Mouse (Mus musculus) erythroid progenitor cell, adult 5-6 weeks (primary cell): Measurements from ENCODE around the gene Fam161b. TPM values are rescaled to one million over a fixed set of nuclear protein-coding genes. Genes with fewer than 3 reads are reported as not detected.
"Not testable (repeated sequence)": the region's sequence is repeated elsewhere in the genome, so short reads cannot be mapped to it uniquely, and the experiment has no call there.

Experiments used
- ATAC-seq: replicated peaks from 2 replicates; pipeline ENCODE4 v1.8.0; 2016; ENCODE audit warnings: moderate number of reproducible peaks, mild to moderate bottlenecking, moderate TSS enrichment, inconsistent platforms; ENCODE audit not compliant: poor library complexity, low FRiP score, severe bottlenecking
- total RNA-seq, 2 experiments: library from RNA; stranded (forward) in 1 of 2; stranded (reverse) in 1 of 2; fragments of 150-400 nt in 1 of 2; fragments of 186-747, 209-891 nt in 1 of 2; gene quantifications; 2 replicates each; pipeline versions ENCODE4 v1.2.3 to v1.2.4; 2015 to 2017; ENCODE audit warnings: low replicate concordance in 2 of 2

Fam161b gene
- total RNA-seq, 2 experiments from 2014 or later: 3.6 TPM; not detected in 1

GRCm38 (mm10) chr12:84385408-84385807 lies 23.8 kb upstream of the Fam161b start:
- no peak for ATAC-seq

- no peak for ATAC-seq
Measured at GRCm38 (mm10) chr12:84384644-84385081, 23.0 kb upstream of the Fam161b start.

- ATAC-seq: no peak
Measured at GRCm38 (mm10) chr12:84382369-84382768, 20.7 kb upstream of the Fam161b start.

- ATAC-seq: no peak
Measured at GRCm38 (mm10) chr12:84373831-84374481, 12.3 kb upstream of the Fam161b start.

DNA sequence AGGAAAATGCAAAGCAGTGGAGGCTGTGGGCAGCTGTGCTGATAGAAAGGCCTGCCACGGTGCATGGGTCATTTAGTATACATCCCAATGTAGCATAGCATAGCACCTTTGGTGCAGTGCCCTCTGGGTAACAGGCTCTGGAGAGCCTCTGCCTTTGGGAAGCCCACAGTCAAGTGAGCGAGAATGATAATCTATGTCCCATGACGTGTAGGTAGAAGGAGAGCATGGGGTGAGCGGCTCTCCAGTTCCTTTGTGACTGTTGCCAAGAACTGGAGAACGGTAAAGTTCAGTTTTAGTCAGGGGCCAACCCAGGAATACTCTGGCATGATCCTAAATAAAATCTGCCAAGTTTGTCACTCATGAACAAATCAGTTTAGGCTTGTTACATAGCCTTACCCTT lies 10.0 kb upstream of the Fam161b start:
- ATAC-seq: no peak

- no peak for ATAC-seq
Measured at GRCm38 (mm10) chr12:84366971-84367370, 5.3 kb upstream of the Fam161b start.

DNA sequence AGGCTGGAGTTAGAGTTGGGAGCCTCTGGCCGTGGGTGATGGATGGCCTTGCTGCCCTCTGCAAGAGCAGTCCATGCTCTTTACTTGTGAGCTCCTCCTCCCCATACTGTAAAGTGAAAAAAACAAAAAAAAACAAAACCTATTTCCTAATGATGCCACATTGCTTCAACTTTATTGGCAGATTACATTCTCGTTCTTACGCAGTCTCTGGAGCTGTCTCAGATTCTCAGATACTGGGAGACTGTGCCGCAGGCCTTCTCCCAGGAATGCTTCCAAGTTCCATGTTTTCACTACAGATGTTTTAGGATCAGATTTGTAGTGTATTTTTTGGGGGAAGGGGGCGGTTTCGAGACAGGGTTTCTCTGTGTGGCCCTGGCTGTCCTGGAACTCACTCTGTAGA lies 3.5 kb upstream of the Fam161b start:
- no peak for ATAC-seq

GRCm38 (mm10) chr12:84364291-84364690 lies 2.7 kb upstream of the Fam161b start:
- ATAC-seq: no peak

GRCm38 (mm10) chr12:84362872-84363271 lies 1.2 kb upstream of the Fam161b start:
- no peak for ATAC-seq

- not testable (repeated sequence) for ATAC-seq
Measured at GRCm38 (mm10) chr12:84358699-84359098, 2.9 kb downstream of the Fam161b start.

- ATAC-seq: 0 out of 2 replicates have a peak, but pooled peaks have one; percentile 52
Measured at GRCm38 (mm10) chr12:84347192-84347591, 14.4 kb downstream of the Fam161b start.

GRCm38 (mm10) chr12:84336963-84337625 lies 24.5 kb downstream of the Fam161b start:
- no peak for ATAC-seq

GRCm38 (mm10) chr12:84327111-84327512 lies 34.5 kb downstream of the Fam161b start:
- ATAC-seq: no peak

GRCm38 (mm10) chr12:84316721-84317621 lies 44.7 kb downstream of the Fam161b start, which contains the start of gene Zfp410:
Gene Zfp410, plus strand, starts transcription at chr12:84316852.
- ATAC-seq: peak; percentile 87

DNA sequence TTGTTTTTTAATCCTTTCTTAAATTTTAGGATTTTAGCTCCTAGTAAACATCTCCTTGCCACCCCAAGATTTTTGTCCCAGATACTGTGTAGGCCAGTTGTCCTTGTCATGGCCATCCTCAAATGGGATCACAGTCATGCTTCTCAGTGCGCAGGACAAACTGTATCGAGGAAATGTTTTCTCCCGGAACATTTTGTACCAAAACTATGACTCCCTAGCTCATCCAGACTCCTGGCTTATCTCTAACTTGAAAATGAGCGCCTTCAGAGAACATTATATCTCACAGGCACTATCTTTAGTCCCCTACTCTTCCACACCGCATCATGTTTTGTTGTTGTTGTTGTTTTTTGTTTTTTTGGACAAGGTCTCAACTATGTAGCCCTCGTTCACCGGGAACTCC lies 45.6 kb downstream of the Fam161b start:
- ATAC-seq: peak; percentile 9; the same call in 1 of the 2 replicates

DNA sequence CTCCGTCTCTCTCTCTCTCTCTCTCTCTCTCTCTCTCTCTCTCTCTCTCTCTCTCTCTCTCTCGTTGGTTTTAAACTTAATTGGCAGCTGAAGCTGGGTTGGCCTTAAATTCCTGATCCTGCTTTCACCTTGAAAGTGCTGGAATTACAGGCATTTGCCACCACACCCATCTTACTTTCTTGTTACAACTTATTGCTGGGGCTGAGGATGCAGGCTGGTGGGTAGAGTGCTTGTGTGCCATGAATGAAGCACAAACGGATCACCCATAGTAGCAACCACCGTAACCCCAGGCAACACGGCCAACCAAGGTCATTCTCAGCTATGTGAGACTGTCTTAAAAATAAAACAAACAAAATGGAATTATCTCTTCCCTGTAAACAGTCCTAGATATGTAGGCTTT lies 50.3 kb downstream of the Fam161b start:
- no peak for ATAC-seq

- no peak for ATAC-seq
Measured at GRCm38 (mm10) chr12:84304554-84304953, 57.1 kb downstream of the Fam161b start.

DNA sequence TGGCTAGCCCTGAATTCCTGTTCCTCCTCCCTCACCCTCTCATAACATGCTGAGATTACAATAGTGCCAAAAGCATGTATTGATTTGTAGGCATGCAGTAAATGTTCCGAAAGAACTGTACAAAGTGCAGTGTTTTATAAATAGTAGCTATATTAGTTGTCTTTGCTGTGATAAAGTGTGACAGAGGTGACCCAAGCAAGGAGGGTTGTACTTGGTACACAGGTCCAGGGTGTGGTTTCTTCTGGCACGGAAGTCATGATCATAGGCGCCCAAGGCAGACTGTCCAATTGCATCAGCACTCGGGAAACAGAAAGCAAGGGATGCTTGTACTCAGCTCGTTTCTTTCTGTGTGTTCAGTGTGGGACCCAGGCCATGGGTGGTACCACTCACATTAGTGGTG lies 57.5 kb downstream of the Fam161b start:
- ATAC-seq: no peak

DNA sequence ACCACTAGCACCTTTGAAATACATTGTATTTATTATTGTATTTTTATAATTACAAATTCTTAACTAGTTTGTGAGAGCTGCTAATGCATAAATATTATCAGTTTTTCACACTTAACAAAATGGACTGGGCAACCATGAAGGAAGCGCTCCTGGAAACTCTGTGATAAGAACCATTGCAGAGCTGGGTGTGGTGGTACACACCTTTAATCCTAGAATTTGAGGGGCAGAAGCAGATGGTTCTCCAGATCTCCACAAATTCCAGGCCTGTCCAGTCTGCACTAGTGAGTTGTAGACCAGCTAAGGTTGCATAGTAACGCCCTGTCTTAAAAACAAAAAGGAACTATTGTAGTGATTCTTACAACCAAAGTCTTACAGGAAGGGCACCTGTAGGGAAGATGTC lies 62.4 kb downstream of the Fam161b start:
- peak; percentile 95 for ATAC-seq

DNA sequence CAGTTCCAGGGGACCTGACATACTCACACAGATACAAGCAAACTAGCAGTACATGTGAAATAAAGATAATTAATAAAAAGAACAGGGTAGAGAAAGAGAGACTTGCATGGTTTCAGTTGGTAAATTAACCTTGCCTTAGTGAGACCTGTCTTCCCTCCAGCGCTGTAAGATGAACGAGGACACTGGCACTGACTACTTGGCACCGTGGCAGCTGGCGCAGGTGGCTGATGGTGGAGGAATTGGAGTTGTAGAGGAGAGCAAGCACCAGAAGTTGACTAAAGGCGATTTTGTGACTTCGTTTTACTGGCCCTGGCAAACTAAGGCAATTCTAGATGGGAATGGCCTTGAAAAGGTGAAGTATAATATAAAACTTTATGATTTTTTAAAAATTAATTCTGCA lies 63.8 kb downstream of the Fam161b start:
- no peak for ATAC-seq
